Mouse (Mus musculus): ENCODE data around the gene Klra7. TPM values are rescaled to one million over a fixed set of nuclear protein-coding genes. Genes with fewer than 3 reads are reported as not detected.
"Not testable (repeated sequence)": the region's sequence is repeated elsewhere in the genome, so short reads cannot be mapped to it uniquely, and the experiment has no call there.

Klra7 gene
- polyA plus RNA-seq (2015; fragmentation: Nextera tagmentation; extraction: Ambion mirVana) = not detected in 2 replicates

GRCm38 (mm10) chr6:130233222-130233621 is at the start of gene Klra7:
Klra7 (minus strand) TSS chr6:130233322.
- Histone ChIP-seq H3K27ac (ENCODE audit: low read length) (no peak within 1 kb of the TSS), H3K4me3 (ENCODE audit: low read length) (no peak within 1 kb of the TSS), H3K9me3 (ENCODE audit: low read length) (no peaks in the 10 kb centered on the region), H3K4me1 (ENCODE audit: insufficient read depth, low read length) (no peaks in the 10 kb centered on the region), H3K36me3 (ENCODE audit: insufficient read depth, low read length) (no peaks in the 10 kb centered on the region), H3K4me2 (replicated peaks; ENCODE audit: low read depth, low read length) (no peak within 1 kb of the TSS), H3K9ac (replicated peaks; ENCODE audit: low read length) (no peak within 1 kb of the TSS), H3K27me3 (ENCODE audit: insufficient read depth, low read length) (no peaks in the 10 kb centered on the region)
- ATAC-seq (ENCODE audit: low FRiP score, low TSS enrichment) = no peak

- not testable (repeated sequence) for H3K4me1 ChIP-seq (ENCODE audit: insufficient read depth, low read length); H3K36me3 ChIP-seq (ENCODE audit: insufficient read depth, low read length); H3K27ac ChIP-seq (ENCODE audit: low read length); H3K9me3 ChIP-seq (ENCODE audit: low read length); ATAC-seq (ENCODE audit: low FRiP score, low TSS enrichment); H3K9ac ChIP-seq (replicated peaks; ENCODE audit: low read length); H3K27me3 ChIP-seq (ENCODE audit: insufficient read depth, low read length); H3K4me3 ChIP-seq (ENCODE audit: low read length); H3K4me2 ChIP-seq (replicated peaks; ENCODE audit: low read depth, low read length)
- 66% methylated on average over 1 of the region's 1 CpGs for WGBS
Measured at GRCm38 (mm10) chr6:130281828-130282227, 48.7 kb upstream of the Klra7 start, which contains the start of gene Klra10. Klra10 (minus strand) TSS chr6:130281928.

GRCm38 (mm10) chr6:130255326-130255725 is 22.2 kb upstream of the Klra7 start:
- no peaks in the 10 kb centered on the region for H3K36me3 ChIP-seq (ENCODE audit: insufficient read depth, low read length)
- no peaks in the 10 kb centered on the region for H3K4me1 ChIP-seq (ENCODE audit: insufficient read depth, low read length)
- H3K9me3 ChIP-seq (ENCODE audit: low read length) = 0 out of 2 replicates have a peak, but pooled peaks cover 16% of the 10 kb centered on the region
- ATAC-seq (ENCODE audit: low FRiP score, low TSS enrichment) = no peak
- no peak overlapping the region for H3K4me2 ChIP-seq (replicated peaks; ENCODE audit: low read depth, low read length)
- no peak overlapping the region for H3K27ac ChIP-seq (ENCODE audit: low read length)
- no peaks in the 10 kb centered on the region for H3K27me3 ChIP-seq (ENCODE audit: insufficient read depth, low read length)
- no peak overlapping the region for H3K4me3 ChIP-seq (ENCODE audit: low read length)
- 88% methylated on average over 2 of the region's 2 CpGs for WGBS
- H3K9ac ChIP-seq (replicated peaks; ENCODE audit: low read length) = no peak overlapping the region

GRCm38 (mm10) chr6:130237536-130237935 is 4.4 kb upstream of the Klra7 start:
- Histone ChIP-seq H3K4me1 (ENCODE audit: insufficient read depth, low read length) (no peaks in the 10 kb centered on the region), H3K27ac (ENCODE audit: low read length) (no peak overlapping the region), H3K27me3 (ENCODE audit: insufficient read depth, low read length) (no peaks in the 10 kb centered on the region), H3K9me3 (ENCODE audit: low read length) (no peaks in the 10 kb centered on the region), H3K36me3 (ENCODE audit: insufficient read depth, low read length) (no peaks in the 10 kb centered on the region), H3K9ac (replicated peaks; ENCODE audit: low read length) (no peak overlapping the region), H3K4me3 (ENCODE audit: low read length) (no peak overlapping the region), H3K4me2 (replicated peaks; ENCODE audit: low read depth, low read length) (no peak overlapping the region)
- ATAC-seq (ENCODE audit: low FRiP score, low TSS enrichment) = no peak
- WGBS = 68% methylated on average over 2 of the region's 2 CpGs

GRCm38 (mm10) chr6:130236635-130237034 is 3.5 kb upstream of the Klra7 start:
- Histone ChIP-seq H3K27ac (ENCODE audit: low read length) (no peak overlapping the region), H3K27me3 (ENCODE audit: insufficient read depth, low read length) (no peaks in the 10 kb centered on the region), H3K4me1 (ENCODE audit: insufficient read depth, low read length) (no peaks in the 10 kb centered on the region), H3K4me3 (ENCODE audit: low read length) (no peak overlapping the region), H3K9ac (replicated peaks; ENCODE audit: low read length) (no peak overlapping the region), H3K36me3 (ENCODE audit: insufficient read depth, low read length) (no peaks in the 10 kb centered on the region), H3K4me2 (replicated peaks; ENCODE audit: low read depth, low read length) (no peak overlapping the region), H3K9me3 (ENCODE audit: low read length) (no peaks in the 10 kb centered on the region)
- WGBS = 45% methylated on average over 1 of the region's 1 CpGs
- ATAC-seq (ENCODE audit: low FRiP score, low TSS enrichment) = no peak

GRCm38 (mm10) chr6:130197453-130197852 is 35.7 kb downstream of the Klra7 start:
- not testable (repeated sequence) for H3K36me3 ChIP-seq (ENCODE audit: insufficient read depth, low read length); H3K27me3 ChIP-seq (ENCODE audit: insufficient read depth, low read length); H3K9ac ChIP-seq (replicated peaks; ENCODE audit: low read length); H3K4me3 ChIP-seq (ENCODE audit: low read length); H3K4me1 ChIP-seq (ENCODE audit: insufficient read depth, low read length); H3K4me2 ChIP-seq (replicated peaks; ENCODE audit: low read depth, low read length); ATAC-seq (ENCODE audit: low FRiP score, low TSS enrichment); H3K9me3 ChIP-seq (ENCODE audit: low read length); H3K27ac ChIP-seq (ENCODE audit: low read length)
- WGBS = 100% methylated on average over 1 of the region's 1 CpGs

GRCm38 (mm10) chr6:130193012-130193411 is 40.1 kb downstream of the Klra7 start, which contains the start of gene Klra9:
Klra9 (minus strand) TSS chr6:130193112.
- WGBS = 58% methylated on average over 3 of the region's 3 CpGs
- H3K27ac ChIP-seq (ENCODE audit: low read length); H3K4me2 ChIP-seq (replicated peaks; ENCODE audit: low read depth, low read length); H3K9ac ChIP-seq (replicated peaks; ENCODE audit: low read length); ATAC-seq (ENCODE audit: low FRiP score, low TSS enrichment); H3K9me3 ChIP-seq (ENCODE audit: low read length); H3K4me1 ChIP-seq (ENCODE audit: insufficient read depth, low read length); H3K36me3 ChIP-seq (ENCODE audit: insufficient read depth, low read length); H3K27me3 ChIP-seq (ENCODE audit: insufficient read depth, low read length); H3K4me3 ChIP-seq (ENCODE audit: low read length): not testable (repeated sequence)

Other genes starting within 250 kb of the Klra7 start
- gene Klra6, start 206.4 kb downstream of the Klra7 start, polyA plus RNA-seq (2015; fragmentation: Nextera tagmentation; extraction: Ambion mirVana) = not detected in 2 replicates
- not detected in 2 replicates for gene Klra4, start 166.1 kb downstream of the Klra7 start, polyA plus RNA-seq (2015; fragmentation: Nextera tagmentation; extraction: Ambion mirVana)
- not detected in 2 replicates for gene Klra8, start 103.4 kb downstream of the Klra7 start, polyA plus RNA-seq (2015; fragmentation: Nextera tagmentation; extraction: Ambion mirVana)
- not detected in 2 replicates for gene Klra9, start 40.2 kb downstream of the Klra7 start, polyA plus RNA-seq (2015; fragmentation: Nextera tagmentation; extraction: Ambion mirVana)
- not detected in 2 replicates for gene Klra10, start 48.6 kb upstream of the Klra7 start, polyA plus RNA-seq (2015; fragmentation: Nextera tagmentation; extraction: Ambion mirVana)
- gene Klra3, start 104.3 kb upstream of the Klra7 start, polyA plus RNA-seq (2015; fragmentation: Nextera tagmentation; extraction: Ambion mirVana) = not detected in 2 replicates
- gene Klra1, start 153.6 kb upstream of the Klra7 start, polyA plus RNA-seq (2015; fragmentation: Nextera tagmentation; extraction: Ambion mirVana) = not detected in 2 replicates

Data from kidney, embryonic 16.5 days (tissue).